Mouse (Mus musculus) heart, postnatal 0 days (tissue): ENCODE results near the gene Hephl1.

ENCODE experiments used
- CTCF ChIP-seq: IDR thresholded peaks from 2 replicates; pipeline ENCODE4 v1.5.1; 2016; ENCODE audit warnings: antibody characterized with exemption, control low read depth, low read depth
- EP300 ChIP-seq: IDR thresholded peaks from 2 replicates; pipeline ENCODE4 v1.6.1; 2016; ENCODE audit warnings: antibody characterized with exemption, low read depth

- TF ChIP-seq EP300, result no peak
- no peak for TF ChIP-seq CTCF
These were observed 51.9 kb downstream of the Hephl1 start for GRCm38 (mm10) chr9:15060026-15060425.
